Mouse (Mus musculus) kidney, embryonic 14.5 days (tissue): ENCODE measurements around the gene Ube2g1. TPM values are rescaled to one million over a fixed set of nuclear protein-coding genes. Genes with fewer than 3 reads are reported as not detected.

Experiments used
- ATAC-seq: fragments of 200-750 bp; cut with Nextera tagmentation; 2 replicates; pipeline ENCODE4 v1.8.0; 2017; ENCODE audit warnings: moderate number of reproducible peaks, mild to moderate bottlenecking, moderate TSS enrichment, moderate library complexity; ENCODE audit not compliant: low FRiP score, low TSS enrichment
- H3K27ac ChIP-seq: fragments of 300-500 bp; sonication (generic); 2 replicates; pipeline ENCODE4 v1.5.1; 2014; ENCODE audit warnings: low read depth, mild to moderate bottlenecking, low read length, moderate library complexity, mixed read lengths
- H3K27me3 ChIP-seq: fragments of 300-500 bp; sonication (generic); 2 replicates; pipeline ENCODE4 v1.6.1; 2014; ENCODE audit warnings: mild to moderate bottlenecking, low read length; ENCODE audit not compliant: control insufficient read depth, insufficient read depth
- H3K36me3 ChIP-seq: fragments of 300-500 bp; sonication (generic); 2 replicates; pipeline ENCODE4 v1.6.1; 2014; ENCODE audit warnings: low read length, mixed read lengths; ENCODE audit not compliant: control insufficient read depth, insufficient read depth
- H3K4me1 ChIP-seq: fragments of 300-500 bp; sonication (generic); 2 replicates; pipeline ENCODE4 v1.6.1; 2014; ENCODE audit warnings: low read length, mixed read lengths; ENCODE audit not compliant: control insufficient read depth, insufficient read depth
- H3K4me2 ChIP-seq: fragments of 300-500 bp; sonication (generic); replicated peaks from 2 replicates; pipeline ENCODE4 v1.6.1; 2014; ENCODE audit warnings: low read depth, mild to moderate bottlenecking, low read length
- H3K4me3 ChIP-seq: fragments of 300-500 bp; sonication (generic); 2 replicates; pipeline ENCODE4 v1.5.1; 2014; ENCODE audit warnings: mild to moderate bottlenecking, low read length
- H3K9ac ChIP-seq: fragments of 300-500 bp; sonication (generic); 2 replicates; pipeline ENCODE4 v1.6.1; 2014; ENCODE audit warnings: low read depth, mild to moderate bottlenecking, low read length, moderate library complexity
- H3K9me3 ChIP-seq: fragments of 300-500 bp; sonication (generic); 2 replicates; pipeline ENCODE4 v1.6.1; 2016; ENCODE audit warnings: low read length; ENCODE audit not compliant: control insufficient read depth
- WGBS: fragments of 180-500 bp; shearing (Covaris S2); extraction: QIAGEN DNeasy Blood & Tissue Kit; methylation state at CpG from one replicate; pipeline ENCODE4 v1.1.7; 2014; 5-methylcytosine and 5-hydroxymethylcytosine counted together
- polyA plus RNA-seq: library from polyadenylated mRNA; unstranded; fragments of >200 nt; fragmentation: Nextera tagmentation; extraction: Ambion mirVana; gene quantifications from 2 replicates; pipeline ENCODE4 v1.2.1, GENCODE M21; 2014

Ube2g1 gene
- polyA plus RNA-seq, 1 experiment from 2014 or later: 82.1 TPM

DNA sequence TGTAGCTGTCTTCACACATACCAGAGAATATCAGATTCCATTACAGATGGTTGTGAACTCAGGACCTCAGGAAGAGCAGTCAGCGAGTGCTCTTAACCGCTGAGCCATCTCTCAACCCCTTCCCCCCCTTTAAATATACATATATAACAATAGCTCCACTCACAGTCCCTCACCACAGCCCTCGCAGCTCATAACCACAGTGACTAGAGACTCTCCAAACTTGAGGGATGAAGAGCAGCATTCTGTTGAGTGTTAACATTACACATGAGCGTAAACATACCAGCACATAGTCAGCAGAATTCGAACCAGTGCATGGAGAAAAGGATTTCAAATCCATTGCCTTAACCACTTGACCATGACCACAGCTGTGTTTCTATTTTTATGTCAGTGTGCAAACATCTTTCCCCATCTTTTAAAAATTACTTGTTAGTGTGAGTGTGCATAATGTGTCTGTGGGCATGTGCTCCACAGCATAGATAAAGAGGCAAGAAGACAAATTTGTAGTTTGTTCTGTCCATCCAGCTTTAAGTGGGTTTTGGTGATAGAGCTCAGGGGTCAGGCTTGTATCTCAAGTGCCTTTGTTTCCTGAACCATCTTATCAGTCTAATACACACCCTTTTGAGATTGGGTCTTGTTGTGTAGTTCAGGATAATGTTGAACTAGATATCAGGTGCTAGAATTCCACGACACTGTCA lies 64.4 kb downstream of the Ube2g1 start:
- no peak overlapping the region for H3K4me3 ChIP-seq
- H3K9ac ChIP-seq: no peak overlapping the region
- no peak overlapping the region for H3K4me2 ChIP-seq
- no peak for ATAC-seq
- no peaks in the 10 kb centered on the region for H3K27me3 ChIP-seq
- WGBS: 84% methylated on average over 6 of the region's 6 CpGs
- H3K4me1 ChIP-seq: no peaks in the 10 kb centered on the region
- H3K9me3 ChIP-seq: no peaks in the 10 kb centered on the region
- H3K36me3 ChIP-seq: no peaks in the 10 kb centered on the region; the same call in 1 of the 2 replicates
- H3K27ac ChIP-seq: no peak overlapping the region

DNA sequence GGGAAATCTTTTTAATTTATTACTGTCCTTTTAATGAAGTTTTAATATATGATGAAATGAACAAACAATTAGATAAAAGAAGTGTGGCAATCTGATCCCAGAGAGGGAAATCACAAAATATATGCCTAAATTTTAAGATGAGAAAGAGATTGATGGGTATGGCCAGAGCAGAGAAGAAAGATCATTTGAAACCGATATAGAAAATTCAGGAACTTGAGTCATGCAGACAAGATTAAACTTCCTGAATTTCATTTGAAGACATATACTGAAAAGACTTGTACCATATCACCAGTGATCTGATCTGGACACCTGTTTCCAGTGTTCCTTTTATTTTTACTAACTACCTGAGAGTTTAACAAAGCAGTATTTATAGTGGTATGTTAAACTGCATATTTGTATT lies 65.4 kb downstream of the Ube2g1 start:
- no peaks in the 10 kb centered on the region for H3K4me1 ChIP-seq
- H3K9me3 ChIP-seq: no peaks in the 10 kb centered on the region
- 90% methylated on average over 1 of the region's 1 CpGs for WGBS
- H3K27ac ChIP-seq: no peak overlapping the region
- H3K4me3 ChIP-seq: no peak overlapping the region
- H3K36me3 ChIP-seq: no peaks in the 10 kb centered on the region; the same call in 1 of the 2 replicates
- H3K9ac ChIP-seq: no peak overlapping the region
- no peak for ATAC-seq
- no peak overlapping the region for H3K4me2 ChIP-seq
- H3K27me3 ChIP-seq: no peaks in the 10 kb centered on the region

DNA sequence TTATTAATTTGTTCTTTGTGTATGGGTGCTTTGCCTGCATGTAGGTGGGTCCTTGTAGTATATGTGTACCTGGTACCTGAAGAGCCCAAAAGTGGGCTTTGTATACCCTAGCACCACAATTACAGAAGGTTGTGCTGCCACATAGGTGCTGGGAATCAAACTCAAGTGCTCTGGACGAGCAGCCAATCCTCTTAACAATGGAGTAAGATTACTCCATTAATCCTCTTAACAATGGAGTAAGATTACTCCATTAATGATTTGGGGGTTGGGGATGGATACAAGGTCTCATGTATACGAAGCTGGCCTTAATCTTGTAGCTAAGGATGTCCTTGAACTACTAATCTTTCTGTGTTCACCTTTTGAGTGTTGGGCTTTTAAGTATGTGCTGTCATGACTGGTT lies 68.2 kb downstream of the Ube2g1 start:
- H3K27ac ChIP-seq: no peak overlapping the region
- H3K27me3 ChIP-seq: no peaks in the 10 kb centered on the region
- H3K4me1 ChIP-seq: no peaks in the 10 kb centered on the region
- no peak for ATAC-seq
- H3K9ac ChIP-seq: no peak overlapping the region
- no peaks in the 10 kb centered on the region for H3K9me3 ChIP-seq
- no peak overlapping the region for H3K4me2 ChIP-seq
- H3K4me3 ChIP-seq: no peak overlapping the region
- WGBS: 87% methylated on average over 2 of the region's 2 CpGs
- peaks cover 3% of the 10 kb centered on the region; the same call in 1 of the 2 replicates for H3K36me3 ChIP-seq

DNA sequence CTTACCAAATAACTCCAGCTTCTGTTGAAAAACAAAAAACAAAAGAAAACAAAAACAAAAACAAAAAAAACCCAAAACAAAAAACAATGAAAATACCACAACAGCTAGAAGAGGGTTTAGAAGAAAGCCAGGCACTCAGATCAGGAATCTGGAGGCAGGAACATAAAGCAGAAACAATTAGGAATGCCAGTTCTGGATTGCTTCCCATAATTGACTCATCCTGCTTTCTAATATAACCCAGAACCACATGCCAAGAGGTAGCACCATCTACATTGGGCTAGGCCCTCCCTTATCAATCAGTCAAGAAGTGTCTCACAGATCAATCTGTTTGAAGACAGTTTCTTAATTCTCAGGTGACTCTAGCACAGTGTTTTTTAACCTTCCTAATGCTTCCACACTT lies 73.6 kb downstream of the Ube2g1 start:
- Histone ChIP-seq H3K9ac (no peak overlapping the region), H3K4me2 (no peak overlapping the region), H3K4me3 (no peak overlapping the region), H3K36me3 (peaks cover 18% of the 10 kb centered on the region), H3K27me3 (no peaks in the 10 kb centered on the region), H3K9me3 (no peaks in the 10 kb centered on the region), H3K27ac (no peak overlapping the region), H3K4me1 (no peaks in the 10 kb centered on the region)
- no peak for ATAC-seq

DNA sequence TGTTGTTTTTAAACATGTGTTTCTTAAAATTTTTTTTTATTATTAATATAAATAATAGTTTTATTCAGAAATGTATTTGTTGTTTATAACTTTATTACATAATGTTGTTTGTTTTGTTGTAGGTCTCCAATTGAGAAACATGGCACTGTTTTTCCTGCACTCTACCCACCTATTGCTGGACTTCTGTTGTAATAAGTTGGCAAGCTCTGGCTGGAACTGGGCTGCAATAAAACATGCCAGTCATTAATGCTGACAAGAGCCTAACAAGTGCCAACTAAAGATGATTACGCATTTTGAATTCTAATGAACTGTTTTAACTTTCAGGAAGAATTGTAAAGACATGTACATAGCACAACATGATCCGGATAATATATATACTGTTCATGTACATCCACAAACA lies 76.3 kb downstream of the Ube2g1 start:
- Histone ChIP-seq H3K9ac (no peak overlapping the region), H3K4me2 (no peak overlapping the region), H3K36me3 (peaks cover 18% of the 10 kb centered on the region), H3K4me3 (no peak overlapping the region), H3K27ac (no peak overlapping the region), H3K9me3 (no peaks in the 10 kb centered on the region), H3K4me1 (no peaks in the 10 kb centered on the region), H3K27me3 (no peaks in the 10 kb centered on the region)
- no peak for ATAC-seq
- WGBS: 95% methylated on average over 2 of the region's 2 CpGs

DNA sequence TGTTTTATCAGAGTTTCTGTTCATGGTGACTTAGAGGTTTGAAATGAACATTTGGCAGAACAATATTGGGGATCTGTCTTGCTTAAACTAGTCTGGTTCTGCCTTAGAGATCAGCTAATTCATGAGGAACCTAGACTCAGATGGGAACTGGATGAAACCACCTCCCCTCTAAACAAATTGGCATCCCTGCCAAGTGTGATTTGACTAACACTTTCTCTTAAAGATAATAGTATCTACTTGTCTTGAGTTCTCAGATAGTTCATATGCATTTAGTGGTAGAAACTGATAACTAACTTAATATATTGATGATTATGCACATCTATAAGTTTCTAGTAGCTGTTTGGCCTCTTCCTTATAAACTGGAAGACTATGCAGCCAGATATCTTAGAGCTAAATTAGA lies 79.6 kb downstream of the Ube2g1 start:
- no peak overlapping the region for H3K27ac ChIP-seq
- no peak for ATAC-seq
- H3K4me1 ChIP-seq: peaks cover 8% of the 10 kb centered on the region
- no peaks in the 10 kb centered on the region for H3K9me3 ChIP-seq
- no peak overlapping the region for H3K4me3 ChIP-seq
- no peaks in the 10 kb centered on the region for H3K27me3 ChIP-seq
- H3K36me3 ChIP-seq: peaks cover 8% of the 10 kb centered on the region; the same call in 1 of the 2 replicates
- H3K9ac ChIP-seq: no peak overlapping the region
- H3K4me2 ChIP-seq: no peak overlapping the region

DNA sequence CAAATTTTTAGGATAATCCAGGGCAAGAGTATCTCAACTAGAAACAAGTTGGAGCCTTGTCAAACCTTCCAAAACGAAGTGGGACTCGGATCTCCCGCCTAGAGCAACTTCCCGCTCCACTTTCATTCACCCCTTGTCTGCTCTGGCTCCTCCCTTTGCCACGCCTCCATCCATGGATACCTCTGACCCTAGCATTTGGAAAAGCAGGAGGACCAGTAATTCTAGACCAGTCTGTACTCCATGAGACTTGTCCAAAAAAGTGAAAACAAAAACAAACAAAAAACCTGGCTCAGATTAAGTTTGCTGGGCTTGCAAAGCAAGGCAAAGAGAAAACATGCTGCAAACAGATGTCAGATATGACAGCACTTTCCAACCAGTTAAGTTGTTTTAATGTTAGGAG lies 81.2 kb downstream of the Ube2g1 start:
- 7% methylated on average over 5 of the region's 5 CpGs for WGBS
- no peak for ATAC-seq
- no peaks in the 10 kb centered on the region for H3K9me3 ChIP-seq
- H3K4me3 ChIP-seq: no peak overlapping the region
- H3K36me3 ChIP-seq: peaks cover 8% of the 10 kb centered on the region; the same call in 1 of the 2 replicates
- H3K4me1 ChIP-seq: peaks cover 14% of the 10 kb centered on the region
- H3K4me2 ChIP-seq: no peak overlapping the region
- H3K27me3 ChIP-seq: no peaks in the 10 kb centered on the region
- H3K9ac ChIP-seq: no peak overlapping the region
- H3K27ac ChIP-seq: no peak overlapping the region

DNA sequence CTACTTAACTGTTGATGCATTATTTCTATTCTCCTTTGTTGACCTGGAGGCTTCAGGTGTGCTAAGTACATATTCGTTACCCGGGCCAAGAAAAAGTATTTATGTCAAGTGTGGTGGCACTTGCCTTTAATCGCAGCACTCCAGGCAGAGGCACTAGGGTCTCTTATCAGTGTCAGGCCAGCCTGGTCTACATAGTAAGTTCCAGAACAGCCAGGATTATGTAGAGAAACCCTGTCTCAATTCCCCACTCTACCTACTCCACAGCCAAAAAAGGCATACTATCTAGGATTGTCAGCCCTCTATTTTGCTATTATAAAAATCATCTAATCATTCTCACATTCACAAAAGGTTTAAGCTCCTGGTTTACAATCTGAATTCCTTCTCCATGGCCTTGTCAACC lies 82.0 kb downstream of the Ube2g1 start:
- Histone ChIP-seq H3K4me3 (peak overlapping the region; percentile 87), H3K4me2 (peak overlapping the region; percentile 61), H3K27ac (no peak overlapping the region), H3K36me3 (peaks cover 4% of the 10 kb centered on the region; the same call in 1 of the 2 replicates), H3K9me3 (no peaks in the 10 kb centered on the region), H3K9ac (peak overlapping the region; percentile 83), H3K27me3 (no peaks in the 10 kb centered on the region), H3K4me1 (peaks cover 14% of the 10 kb centered on the region)
- no peak for ATAC-seq
- 74% methylated on average over 3 of the region's 3 CpGs for WGBS

DNA sequence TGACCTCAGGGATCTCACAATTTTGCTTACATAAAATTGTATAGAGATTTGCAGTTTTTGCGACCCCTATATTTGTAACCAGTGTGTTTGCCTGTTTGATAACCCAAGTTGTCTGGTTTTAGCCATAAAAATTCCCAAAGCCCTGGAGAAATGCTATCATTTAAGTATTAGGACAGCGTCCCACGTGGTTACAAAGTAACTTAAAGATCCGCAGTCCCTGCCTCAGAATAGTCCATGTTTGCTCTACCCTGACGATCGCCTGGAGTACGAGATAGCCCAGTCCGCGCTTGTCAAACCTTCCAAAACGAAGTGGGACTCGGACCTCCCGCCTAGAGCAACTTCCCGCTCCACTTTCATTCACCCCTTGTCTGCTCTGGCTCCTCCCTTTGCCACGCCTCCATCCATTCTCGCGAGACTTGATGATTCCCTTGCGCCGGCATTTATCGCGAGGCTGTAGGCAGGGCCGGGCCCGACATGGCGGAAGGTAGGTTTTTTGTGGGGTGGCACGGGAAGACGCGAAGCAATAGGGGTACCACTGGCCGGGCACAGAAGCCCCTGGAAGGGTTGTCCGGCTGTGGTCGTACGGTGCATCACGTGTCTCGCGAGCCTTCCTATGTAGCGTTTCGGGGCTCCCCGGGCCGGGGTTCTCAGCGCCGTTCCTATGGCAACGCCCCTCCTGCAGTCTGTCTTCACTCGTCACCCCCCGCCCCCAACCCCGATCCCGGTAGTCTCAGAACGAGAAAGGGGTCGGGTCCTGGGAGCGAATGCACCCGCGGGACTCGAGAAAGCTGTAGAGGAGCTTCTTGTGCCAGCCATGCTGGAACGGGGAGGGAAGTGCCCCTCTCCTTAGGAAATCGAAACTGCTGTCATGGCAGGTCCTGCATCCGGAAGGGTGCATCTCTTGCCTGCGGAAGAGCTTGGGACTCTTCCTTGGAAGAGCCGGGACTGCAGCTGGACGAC lies 82.7 kb downstream of the Ube2g1 start, which contains the start of gene Ankfy1:
Gene Ankfy1, plus strand, starts transcription at position 456 of the 960 bp plus-strand sequence.
- Histone ChIP-seq H3K27ac (peak within 1 kb of the TSS; percentile 78; the same call in 1 of the 2 replicates), H3K36me3 (peaks cover 1% of the 10 kb centered on the region; the same call in 1 of the 2 replicates), H3K4me1 (peaks cover 14% of the 10 kb centered on the region), H3K9me3 (no peaks in the 10 kb centered on the region), H3K4me2 (peak within 1 kb of the TSS; percentile 61), H3K27me3 (no peaks in the 10 kb centered on the region), H3K4me3 (peak within 1 kb of the TSS; percentile 87), H3K9ac (peak within 1 kb of the TSS; percentile 83)
- WGBS: under 1% methylated on average over 56 of the region's 56 CpGs
- ATAC-seq: peak; percentile 98
